Mouse (Mus musculus): ENCODE results near the gene Eef1akmt3. TPM values are rescaled to one million over a fixed set of nuclear protein-coding genes. Genes with fewer than 3 reads are reported as not detected.

Gene Eef1akmt3
- polyA plus RNA-seq, 1 experiment from 2014 or later, result 0.36 TPM

- Histone ChIP-seq H3K27ac (ENCODE audit: low read length) (no peak overlapping the region), H3K4me3 (ENCODE audit: low read length) (no peak overlapping the region), H3K4me1 (replicated peaks; ENCODE audit: control insufficient read depth, insufficient read depth, low read length) (no peaks in the 10 kb centered on the region), H3K36me3 (ENCODE audit: control insufficient read depth, insufficient read depth, low read length) (0 out of 2 replicates have a peak, but pooled peaks cover 3% of the 10 kb centered on the region), H3K27me3 (ENCODE audit: control insufficient read depth, insufficient read depth, low read depth, low read length) (no peaks in the 10 kb centered on the region), H3K9ac (ENCODE audit: low read length) (no peak overlapping the region), H3K4me2 (ENCODE audit: low read depth, low read length) (no peak overlapping the region), H3K9me3 (ENCODE audit: control insufficient read depth, low read length) (no peaks in the 10 kb centered on the region)
- WGBS, result 18% methylated on average over 2 of the region's 2 CpGs
- ATAC-seq (ENCODE audit: low read depth), result no peak
Observed at GRCm38 (mm10) chr10:127017071-127017470, 24.2 kb downstream of the Eef1akmt3 start.

GRCm38 (mm10) chr10:127016488-127016887 lies 24.8 kb downstream of the Eef1akmt3 start:
- Histone ChIP-seq H3K9ac (ENCODE audit: low read length) (no peak overlapping the region), H3K36me3 (ENCODE audit: control insufficient read depth, insufficient read depth, low read length) (no peaks in the 10 kb centered on the region), H3K27me3 (ENCODE audit: control insufficient read depth, insufficient read depth, low read depth, low read length) (no peaks in the 10 kb centered on the region), H3K4me1 (replicated peaks; ENCODE audit: control insufficient read depth, insufficient read depth, low read length) (no peaks in the 10 kb centered on the region), H3K4me3 (ENCODE audit: low read length) (no peak overlapping the region), H3K4me2 (ENCODE audit: low read depth, low read length) (no peak overlapping the region), H3K27ac (ENCODE audit: low read length) (no peak overlapping the region), H3K9me3 (ENCODE audit: control insufficient read depth, low read length) (no peaks in the 10 kb centered on the region)
- ATAC-seq (ENCODE audit: low read depth), result no peak
- 46% methylated on average over 5 of the region's 5 CpGs for WGBS

- H3K9ac ChIP-seq (ENCODE audit: low read length), result no peak overlapping the region
- H3K4me1 ChIP-seq (replicated peaks; ENCODE audit: control insufficient read depth, insufficient read depth, low read length), result no peaks in the 10 kb centered on the region
- no peak for ATAC-seq (ENCODE audit: low read depth)
- H3K27me3 ChIP-seq (ENCODE audit: control insufficient read depth, insufficient read depth, low read depth, low read length), result no peaks in the 10 kb centered on the region
- H3K4me3 ChIP-seq (ENCODE audit: low read length), result no peak overlapping the region
- WGBS, result 80% methylated on average over 7 of the region's 7 CpGs
- peaks cover 5% of the 10 kb centered on the region; the same call in 1 of the 2 replicates for H3K36me3 ChIP-seq (ENCODE audit: control insufficient read depth, insufficient read depth, low read length)
- no peak overlapping the region for H3K27ac ChIP-seq (ENCODE audit: low read length)
- no peak overlapping the region for H3K4me2 ChIP-seq (ENCODE audit: low read depth, low read length)
- H3K9me3 ChIP-seq (ENCODE audit: control insufficient read depth, low read length), result no peaks in the 10 kb centered on the region
Observed at GRCm38 (mm10) chr10:127003806-127004205, 37.5 kb downstream of the Eef1akmt3 start.

- Histone ChIP-seq H3K4me2 (ENCODE audit: low read depth, low read length) (no peak overlapping the region), H3K9ac (ENCODE audit: low read length) (no peak overlapping the region)
- 81% methylated on average over 8 of the region's 8 CpGs for WGBS
Observed at GRCm38 (mm10) chr10:127003334-127003733, 38.0 kb downstream of the Eef1akmt3 start.

GRCm38 (mm10) chr10:127002765-127003164 lies 38.5 kb downstream of the Eef1akmt3 start:
- no peaks in the 10 kb centered on the region for H3K9me3 ChIP-seq (ENCODE audit: control insufficient read depth, low read length)
- no peak overlapping the region for H3K9ac ChIP-seq (ENCODE audit: low read length)
- 80% methylated on average over 5 of the region's 5 CpGs for WGBS
- no peak for ATAC-seq (ENCODE audit: low read depth)
- no peak overlapping the region for H3K27ac ChIP-seq (ENCODE audit: low read length)
- no peaks in the 10 kb centered on the region for H3K4me1 ChIP-seq (replicated peaks; ENCODE audit: control insufficient read depth, insufficient read depth, low read length)
- H3K4me2 ChIP-seq (ENCODE audit: low read depth, low read length), result no peak overlapping the region
- H3K4me3 ChIP-seq (ENCODE audit: low read length), result no peak overlapping the region
- H3K27me3 ChIP-seq (ENCODE audit: control insufficient read depth, insufficient read depth, low read depth, low read length), result no peaks in the 10 kb centered on the region
- peaks cover 13% of the 10 kb centered on the region for H3K36me3 ChIP-seq (ENCODE audit: control insufficient read depth, insufficient read depth, low read length)

More at GRCm38 (mm10) chr10:127003334-127003733, 38.0 kb downstream of the Eef1akmt3 start:
- Histone ChIP-seq H3K9me3 (ENCODE audit: control insufficient read depth, low read length) (no peaks in the 10 kb centered on the region), H3K4me3 (ENCODE audit: low read length) (no peak overlapping the region), H3K27ac (ENCODE audit: low read length) (no peak overlapping the region), H3K27me3 (ENCODE audit: control insufficient read depth, insufficient read depth, low read depth, low read length) (no peaks in the 10 kb centered on the region), H3K4me1 (replicated peaks; ENCODE audit: control insufficient read depth, insufficient read depth, low read length) (no peaks in the 10 kb centered on the region), H3K36me3 (ENCODE audit: control insufficient read depth, insufficient read depth, low read length) (peaks cover 8% of the 10 kb centered on the region)
- ATAC-seq (ENCODE audit: low read depth), result no peak

GRCm38 (mm10) chr10:127002056-127002455 lies 39.3 kb downstream of the Eef1akmt3 start:
- WGBS, result 83% methylated on average over 1 of the region's 1 CpGs
- Histone ChIP-seq H3K4me1 (replicated peaks; ENCODE audit: control insufficient read depth, insufficient read depth, low read length) (no peaks in the 10 kb centered on the region), H3K4me2 (ENCODE audit: low read depth, low read length) (no peak overlapping the region), H3K4me3 (ENCODE audit: low read length) (no peak overlapping the region), H3K9ac (ENCODE audit: low read length) (no peak overlapping the region), H3K27ac (ENCODE audit: low read length) (no peak overlapping the region), H3K9me3 (ENCODE audit: control insufficient read depth, low read length) (no peaks in the 10 kb centered on the region), H3K27me3 (ENCODE audit: control insufficient read depth, insufficient read depth, low read depth, low read length) (no peaks in the 10 kb centered on the region), H3K36me3 (ENCODE audit: control insufficient read depth, insufficient read depth, low read length) (peaks cover 20% of the 10 kb centered on the region)
- no peak for ATAC-seq (ENCODE audit: low read depth)

- Histone ChIP-seq H3K27ac (ENCODE audit: low read length) (no peak overlapping the region), H3K4me1 (replicated peaks; ENCODE audit: control insufficient read depth, insufficient read depth, low read length) (no peaks in the 10 kb centered on the region), H3K36me3 (ENCODE audit: control insufficient read depth, insufficient read depth, low read length) (peaks cover 20% of the 10 kb centered on the region), H3K4me3 (ENCODE audit: low read length) (no peak overlapping the region), H3K9me3 (ENCODE audit: control insufficient read depth, low read length) (no peaks in the 10 kb centered on the region), H3K27me3 (ENCODE audit: control insufficient read depth, insufficient read depth, low read depth, low read length) (no peaks in the 10 kb centered on the region), H3K4me2 (ENCODE audit: low read depth, low read length) (no peak overlapping the region), H3K9ac (ENCODE audit: low read length) (no peak overlapping the region)
- ATAC-seq (ENCODE audit: low read depth), result no peak
- 72% methylated on average over 9 of the region's 9 CpGs for WGBS
Observed at GRCm38 (mm10) chr10:127001297-127001696, 40.0 kb downstream of the Eef1akmt3 start.

GRCm38 (mm10) chr10:127000529-127000928 lies 40.8 kb downstream of the Eef1akmt3 start, which contains the start of gene Avil:
Avil (plus strand) TSS chr10:127000709.
- H3K27ac ChIP-seq (ENCODE audit: low read length), result no peak within 1 kb of the TSS
- peaks cover 25% of the 10 kb centered on the region for H3K36me3 ChIP-seq (ENCODE audit: control insufficient read depth, insufficient read depth, low read length)
- no peaks in the 10 kb centered on the region for H3K4me1 ChIP-seq (replicated peaks; ENCODE audit: control insufficient read depth, insufficient read depth, low read length)
- no peak within 1 kb of the TSS for H3K4me3 ChIP-seq (ENCODE audit: low read length)
- H3K9me3 ChIP-seq (ENCODE audit: control insufficient read depth, low read length), result no peaks in the 10 kb centered on the region
- no peak within 1 kb of the TSS for H3K9ac ChIP-seq (ENCODE audit: low read length)
- no peak within 1 kb of the TSS for H3K4me2 ChIP-seq (ENCODE audit: low read depth, low read length)
- H3K27me3 ChIP-seq (ENCODE audit: control insufficient read depth, insufficient read depth, low read depth, low read length), result no peaks in the 10 kb centered on the region
- WGBS, result 82% methylated on average over 5 of the region's 5 CpGs
- no peak for ATAC-seq (ENCODE audit: low read depth)

- H3K4me3 ChIP-seq (ENCODE audit: low read length), result no peak overlapping the region
- H3K9ac ChIP-seq (ENCODE audit: low read length), result no peak overlapping the region
- ATAC-seq (ENCODE audit: low read depth), result no peak; the same call in 1 of the 2 replicates
- no peaks in the 10 kb centered on the region for H3K4me1 ChIP-seq (replicated peaks; ENCODE audit: control insufficient read depth, insufficient read depth, low read length)
- no peaks in the 10 kb centered on the region for H3K9me3 ChIP-seq (ENCODE audit: control insufficient read depth, low read length)
- no peaks in the 10 kb centered on the region for H3K27me3 ChIP-seq (ENCODE audit: control insufficient read depth, insufficient read depth, low read depth, low read length)
- H3K36me3 ChIP-seq (ENCODE audit: control insufficient read depth, insufficient read depth, low read length), result peaks cover 53% of the 10 kb centered on the region
- no peak overlapping the region for H3K4me2 ChIP-seq (ENCODE audit: low read depth, low read length)
- H3K27ac ChIP-seq (ENCODE audit: low read length), result no peak overlapping the region
- 54% methylated on average over 13 of the region's 13 CpGs for WGBS
Observed at GRCm38 (mm10) chr10:126997340-126998113, 43.8 kb downstream of the Eef1akmt3 start.

All from lung, embryonic 16.5 days (tissue).